Mouse (Mus musculus): Measurements from ENCODE around the gene Mblac2.
A peak's percentile ranks its signal among the peaks of the same experiment; 100 is the strongest.

- TF ChIP-seq CTCF (conservative IDR thresholded peaks at IDR 0.05 in 1 of 2, IDR thresholded peaks at IDR 0.05 in 1 of 2; ENCODE audit: low read depth in 2 of 2, low read length in 2 of 2), result peak; percentile 16 to 68; a peak in 2 of 4 replicates
- TF ChIP-seq MAFK (IDR thresholded peaks at IDR 0.05; ENCODE audit: insufficient replicate concordance, low read length), result no peak
- no peak for TF ChIP-seq HCFC1 (IDR thresholded peaks at IDR 0.05; ENCODE audit: low read depth, low read length)
- no peak for TF ChIP-seq ZNF384 (IDR thresholded peaks at IDR 0.05; ENCODE audit: low read depth, low read length)
- no peak for TF ChIP-seq E2F4 (IDR thresholded peaks at IDR 0.05; ENCODE audit: insufficient replicate concordance, low read depth, low read length)
- TF ChIP-seq ELF1 (IDR thresholded peaks at IDR 0.05; ENCODE audit: low read depth, low read length), result peak; percentile 67; the same call in 1 of the 2 replicates
- no peak for TF ChIP-seq ETS1 (conservative IDR thresholded peaks at IDR 0.05; ENCODE audit: low read depth, low read length)
- no peak for TF ChIP-seq NELFE (IDR thresholded peaks at IDR 0.05; ENCODE audit: low read depth, low read length)
- no peak for TF ChIP-seq ZMIZ1 (IDR thresholded peaks at IDR 0.05; ENCODE audit: low read depth, low read length)
- no peak for TF ChIP-seq UBTF (IDR thresholded peaks at IDR 0.05; ENCODE audit: low read depth, low read length)
- TF ChIP-seq MAX (IDR thresholded peaks at IDR 0.05; ENCODE audit: low read length), result no peak
- no peak for TF ChIP-seq CHD2 (IDR thresholded peaks at IDR 0.05; ENCODE audit: low read length)
Observed at GRCm38 (mm10) chr13:81703148-81703547, 8.0 kb upstream of the Mblac2 start.
